Mouse (Mus musculus): ENCODE results near the gene Wdr45. TPM values are rescaled to one million over a fixed set of nuclear protein-coding genes. Genes with fewer than 3 reads are reported as not detected.

Gene Wdr45
- polyA plus RNA-seq, 1 experiment from 2014 or later: 32.0 TPM

GRCm38 (mm10) chrX:7722691-7723090 lies 8.6 kb downstream of the Wdr45 start:
- H3K4me3 ChIP-seq: peak overlapping the region; percentile 58
- H3K9ac ChIP-seq: peak overlapping the region; percentile 68
- no peaks in the 10 kb centered on the region for H3K9me3 ChIP-seq
- ATAC-seq (ENCODE audit: low FRiP score, low read depth): no peak
- WGBS: 24% methylated on average over 4 of the region's 4 CpGs
- no peaks in the 10 kb centered on the region for H3K4me1 ChIP-seq
- peak overlapping the region; percentile 71 for H3K4me2 ChIP-seq (replicated peaks)
- no peak overlapping the region for H3K27ac ChIP-seq
- H3K36me3 ChIP-seq: peaks cover 26% of the 10 kb centered on the region
- no peaks in the 10 kb centered on the region for H3K27me3 ChIP-seq

GRCm38 (mm10) chrX:7724135-7724534 lies 10.0 kb downstream of the Wdr45 start:
- WGBS: 76% methylated on average over 7 of the region's 7 CpGs
- no peak overlapping the region for H3K4me3 ChIP-seq
- H3K9me3 ChIP-seq: no peaks in the 10 kb centered on the region

GRCm38 (mm10) chrX:7725841-7726240 lies 11.7 kb downstream of the Wdr45 start:
- Histone ChIP-seq H3K27ac (no peak overlapping the region), H3K36me3 (peaks cover 26% of the 10 kb centered on the region), H3K4me2 (replicated peaks) (no peak overlapping the region), H3K4me3 (no peak overlapping the region), H3K4me1 (0 out of 2 replicates have a peak, but pooled peaks cover 8% of the 10 kb centered on the region), H3K27me3 (no peaks in the 10 kb centered on the region), H3K9me3 (no peaks in the 10 kb centered on the region), H3K9ac (no peak overlapping the region)
- WGBS: 84% methylated on average over 12 of the region's 12 CpGs
- no peak for ATAC-seq (ENCODE audit: low FRiP score, low read depth)

More at GRCm38 (mm10) chrX:7724135-7724534, 10.0 kb downstream of the Wdr45 start:
- Histone ChIP-seq H3K27ac (no peak overlapping the region), H3K36me3 (peaks cover 26% of the 10 kb centered on the region), H3K4me2 (replicated peaks) (no peak overlapping the region), H3K9ac (no peak overlapping the region), H3K4me1 (0 out of 2 replicates have a peak, but pooled peaks cover 1% of the 10 kb centered on the region), H3K27me3 (no peaks in the 10 kb centered on the region)
- ATAC-seq (ENCODE audit: low FRiP score, low read depth): no peak

- no peaks in the 10 kb centered on the region for H3K9me3 ChIP-seq
- WGBS: 91% methylated on average over 13 of the region's 13 CpGs
- H3K27ac ChIP-seq: no peak overlapping the region
- H3K9ac ChIP-seq: no peak overlapping the region
- no peak overlapping the region for H3K4me2 ChIP-seq (replicated peaks)
- 0 out of 2 replicates have a peak, but pooled peaks cover 8% of the 10 kb centered on the region for H3K4me1 ChIP-seq
- no peak overlapping the region for H3K4me3 ChIP-seq
- no peaks in the 10 kb centered on the region for H3K27me3 ChIP-seq
- no peak for ATAC-seq (ENCODE audit: low FRiP score, low read depth)
- H3K36me3 ChIP-seq: peaks cover 26% of the 10 kb centered on the region
Observed at GRCm38 (mm10) chrX:7727176-7727575, 13.0 kb downstream of the Wdr45 start.

- Histone ChIP-seq H3K36me3 (peaks cover 26% of the 10 kb centered on the region), H3K9ac (peak within 1 kb of the TSS; percentile 57), H3K4me3 (peak within 1 kb of the TSS; percentile 51), H3K9me3 (no peaks in the 10 kb centered on the region), H3K27ac (no peak within 1 kb of the TSS), H3K27me3 (no peaks in the 10 kb centered on the region), H3K4me2 (replicated peaks) (peak within 1 kb of the TSS; percentile 61), H3K4me1 (0 out of 2 replicates have a peak, but pooled peaks cover 8% of the 10 kb centered on the region)
- 18% methylated on average over 42 of the region's 42 CpGs for WGBS
- peak; percentile 94 for ATAC-seq (ENCODE audit: low FRiP score, low read depth)
Observed at GRCm38 (mm10) chrX:7728215-7728921, 14.2 kb downstream of the Wdr45 start, which contains the start of gene Praf2. Gene Praf2, plus strand, starts transcription at chrX:7728439.

- peaks cover 26% of the 10 kb centered on the region for H3K36me3 ChIP-seq
- no peaks in the 10 kb centered on the region for H3K27me3 ChIP-seq
- no peak overlapping the region for H3K27ac ChIP-seq
- H3K4me3 ChIP-seq: peak overlapping the region; percentile 51
- H3K4me2 ChIP-seq (replicated peaks): peak overlapping the region; percentile 61
- H3K9me3 ChIP-seq: no peaks in the 10 kb centered on the region
- peak overlapping the region; percentile 57 for H3K9ac ChIP-seq
- H3K4me1 ChIP-seq: 0 out of 2 replicates have a peak, but pooled peaks cover 8% of the 10 kb centered on the region
- WGBS: 22% methylated on average over 4 of the region's 4 CpGs
- no peak for ATAC-seq (ENCODE audit: low FRiP score, low read depth)
Observed at GRCm38 (mm10) chrX:7728922-7729265, 14.8 kb downstream of the Wdr45 start.

GRCm38 (mm10) chrX:7733571-7734156 lies 19.5 kb downstream of the Wdr45 start:
- no peak; the same call in 1 of the 2 replicates for ATAC-seq (ENCODE audit: low FRiP score, low read depth)
- WGBS: 38% methylated on average over 25 of the region's 26 CpGs
- Histone ChIP-seq H3K9me3 (no peaks in the 10 kb centered on the region), H3K27ac (no peak overlapping the region), H3K4me3 (no peak overlapping the region), H3K4me1 (0 out of 2 replicates have a peak, but pooled peaks cover 8% of the 10 kb centered on the region), H3K36me3 (peaks cover 8% of the 10 kb centered on the region; the same call in 1 of the 2 replicates), H3K27me3 (no peaks in the 10 kb centered on the region), H3K9ac (0 out of 2 replicates have a peak overlapping the region, but pooled peaks have one; percentile 8), H3K4me2 (replicated peaks) (no peak overlapping the region)

- ATAC-seq (ENCODE audit: low FRiP score, low read depth): no peak
- 70% methylated on average over 13 of the region's 14 CpGs for WGBS
- no peak overlapping the region for H3K4me3 ChIP-seq
- H3K27ac ChIP-seq: no peak overlapping the region
- H3K9me3 ChIP-seq: no peaks in the 10 kb centered on the region
- no peak overlapping the region for H3K9ac ChIP-seq
- H3K27me3 ChIP-seq: no peaks in the 10 kb centered on the region
- H3K36me3 ChIP-seq: peaks cover 11% of the 10 kb centered on the region; the same call in 1 of the 2 replicates
- no peaks in the 10 kb centered on the region for H3K4me1 ChIP-seq
- no peak overlapping the region for H3K4me2 ChIP-seq (replicated peaks)
Observed at GRCm38 (mm10) chrX:7739336-7740081, 25.4 kb downstream of the Wdr45 start.

GRCm38 (mm10) chrX:7740082-7740819 lies 26.1 kb downstream of the Wdr45 start:
- Histone ChIP-seq H3K4me1 (no peaks in the 10 kb centered on the region), H3K4me3 (no peak overlapping the region), H3K36me3 (peaks cover 5% of the 10 kb centered on the region; the same call in 1 of the 2 replicates), H3K4me2 (replicated peaks) (no peak overlapping the region), H3K27ac (no peak overlapping the region), H3K9ac (no peak overlapping the region), H3K9me3 (no peaks in the 10 kb centered on the region), H3K27me3 (no peaks in the 10 kb centered on the region)
- WGBS: 49% methylated on average over 10 of the region's 10 CpGs
- ATAC-seq (ENCODE audit: low FRiP score, low read depth): no peak; the same call in 1 of the 2 replicates

- no peak overlapping the region for H3K4me3 ChIP-seq
- peaks cover 2% of the 10 kb centered on the region; the same call in 1 of the 2 replicates for H3K36me3 ChIP-seq
- no peaks in the 10 kb centered on the region for H3K4me1 ChIP-seq
- 75% methylated on average over 5 of the region's 5 CpGs for WGBS
- ATAC-seq (ENCODE audit: low FRiP score, low read depth): no peak
- no peaks in the 10 kb centered on the region for H3K27me3 ChIP-seq
- no peak overlapping the region for H3K4me2 ChIP-seq (replicated peaks)
- no peaks in the 10 kb centered on the region for H3K9me3 ChIP-seq
- no peak overlapping the region for H3K9ac ChIP-seq
- H3K27ac ChIP-seq: no peak overlapping the region
Observed at GRCm38 (mm10) chrX:7741103-7741502, 27.0 kb downstream of the Wdr45 start.

GRCm38 (mm10) chrX:7743470-7743869 lies 29.3 kb downstream of the Wdr45 start:
- Histone ChIP-seq H3K4me1 (no peaks in the 10 kb centered on the region), H3K9me3 (no peaks in the 10 kb centered on the region), H3K9ac (no peak overlapping the region), H3K4me3 (no peak overlapping the region), H3K4me2 (replicated peaks) (no peak overlapping the region), H3K27ac (no peak overlapping the region), H3K27me3 (no peaks in the 10 kb centered on the region), H3K36me3 (peaks cover 2% of the 10 kb centered on the region; the same call in 1 of the 2 replicates)
- no peak for ATAC-seq (ENCODE audit: low FRiP score, low read depth)
- WGBS: 56% methylated on average over 5 of the region's 5 CpGs
